Mouse (Mus musculus): ENCODE measurements at regions not wholly inside any gene's neighbourhood (a gene's known extent, or its start where the extent isn't known, plus 50 kb on each side); places are given as distances from the start of the nearest gene placed in this dataset.

DNA sequence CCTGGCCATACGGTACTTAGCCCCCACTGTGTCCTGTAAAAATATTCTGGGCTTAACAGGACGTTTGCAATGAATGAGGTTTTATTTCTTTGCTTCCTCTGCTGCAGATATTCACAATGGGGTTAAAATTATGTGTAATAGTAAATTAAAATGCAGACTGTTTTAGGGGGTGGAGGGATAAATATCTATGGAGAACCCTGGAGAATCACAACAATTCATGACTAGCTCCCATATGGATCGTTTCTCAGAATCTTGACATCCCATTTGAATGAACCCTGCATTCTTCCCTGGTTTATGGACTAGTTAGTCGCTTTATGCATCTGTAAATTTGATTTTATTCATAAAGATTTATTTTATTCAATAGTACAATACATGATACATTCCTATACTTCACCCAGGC is 378.3 kb upstream of the Igfbp3 start:
- H3K4me1 ChIP-seq (ENCODE audit: control insufficient read depth, insufficient read depth, low read length) = no peaks in the 10 kb centered on the region
- H3K4me3 ChIP-seq (replicated peaks; ENCODE audit: low read length) = no peak overlapping the region
- H3K9me3 ChIP-seq (replicated peaks; ENCODE audit: control insufficient read depth, low read length) = no peaks in the 10 kb centered on the region
- no peak for ATAC-seq (ENCODE audit: insufficient read depth, low FRiP score)
- H3K27me3 ChIP-seq (ENCODE audit: control insufficient read depth, insufficient read depth, low read length) = no peaks in the 10 kb centered on the region
- no peaks in the 10 kb centered on the region for H3K36me3 ChIP-seq (ENCODE audit: control insufficient read depth, insufficient read depth, low read length)
- H3K9ac ChIP-seq (ENCODE audit: low read length) = no peak overlapping the region
- no peak overlapping the region for H3K27ac ChIP-seq (ENCODE audit: low read length)
- no peak overlapping the region for H3K4me2 ChIP-seq (ENCODE audit: low read depth, low read length)
- 82% methylated on average over 4 of the region's 4 CpGs for WGBS

DNA sequence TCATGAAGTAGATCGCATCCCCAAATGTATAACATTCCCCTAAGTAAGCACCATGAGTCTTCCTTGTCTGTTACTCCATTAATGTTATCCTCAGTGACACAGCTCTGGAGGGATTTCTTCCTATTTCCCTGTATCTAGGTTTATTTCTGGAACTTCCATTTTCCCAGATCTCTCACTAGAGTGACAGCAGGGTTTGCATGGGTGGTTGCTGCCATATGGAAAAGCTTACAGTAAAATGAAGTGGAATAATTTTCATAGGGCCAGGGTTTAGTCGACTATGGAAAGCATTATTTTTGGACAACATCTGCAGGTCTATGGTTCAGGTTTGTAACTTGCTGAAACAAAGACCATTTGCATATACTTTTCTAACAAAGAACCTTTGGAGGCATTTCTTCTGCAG is 369.6 kb upstream of the Igfbp3 start:
- WGBS = 88% methylated on average over 2 of the region's 2 CpGs
- Histone ChIP-seq H3K4me1 (ENCODE audit: control insufficient read depth, insufficient read depth, low read length) (no peaks in the 10 kb centered on the region), H3K36me3 (ENCODE audit: control insufficient read depth, insufficient read depth, low read length) (no peaks in the 10 kb centered on the region), H3K9me3 (replicated peaks; ENCODE audit: control insufficient read depth, low read length) (no peaks in the 10 kb centered on the region), H3K27ac (ENCODE audit: low read length) (no peak overlapping the region), H3K4me2 (ENCODE audit: low read depth, low read length) (no peak overlapping the region), H3K4me3 (replicated peaks; ENCODE audit: low read length) (no peak overlapping the region), H3K27me3 (ENCODE audit: control insufficient read depth, insufficient read depth, low read length) (no peaks in the 10 kb centered on the region), H3K9ac (ENCODE audit: low read length) (no peak overlapping the region)
- ATAC-seq (ENCODE audit: insufficient read depth, low FRiP score) = no peak

DNA sequence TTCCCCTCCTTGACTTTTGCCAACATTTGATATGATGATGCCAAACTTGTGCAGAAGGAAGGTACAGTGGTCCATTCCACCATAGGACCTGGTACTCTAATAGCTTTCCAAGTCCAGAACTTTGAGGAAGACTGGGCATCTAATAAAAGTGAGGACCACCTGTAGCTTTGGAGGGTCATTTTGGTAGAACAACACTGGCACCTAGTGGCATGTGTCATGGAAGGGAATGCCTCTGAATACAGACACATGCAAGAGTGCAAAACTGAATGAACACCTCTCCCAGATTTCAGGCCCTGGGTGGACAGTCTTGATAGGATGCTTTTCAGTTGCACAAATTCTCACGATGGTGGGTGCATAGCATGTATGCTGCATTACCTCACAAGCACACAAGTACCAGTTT is 354.8 kb upstream of the Igfbp3 start:
- no peaks in the 10 kb centered on the region for H3K4me1 ChIP-seq (ENCODE audit: control insufficient read depth, insufficient read depth, low read length)
- H3K27me3 ChIP-seq (ENCODE audit: control insufficient read depth, insufficient read depth, low read length) = no peaks in the 10 kb centered on the region
- WGBS = 81% methylated on average over 1 of the region's 1 CpGs
- no peak for ATAC-seq (ENCODE audit: insufficient read depth, low FRiP score)
- no peak overlapping the region for H3K9ac ChIP-seq (ENCODE audit: low read length)
- no peak overlapping the region for H3K27ac ChIP-seq (ENCODE audit: low read length)
- H3K9me3 ChIP-seq (replicated peaks; ENCODE audit: control insufficient read depth, low read length) = no peaks in the 10 kb centered on the region
- no peaks in the 10 kb centered on the region for H3K36me3 ChIP-seq (ENCODE audit: control insufficient read depth, insufficient read depth, low read length)
- no peak overlapping the region for H3K4me2 ChIP-seq (ENCODE audit: low read depth, low read length)
- no peak overlapping the region for H3K4me3 ChIP-seq (replicated peaks; ENCODE audit: low read length)

DNA sequence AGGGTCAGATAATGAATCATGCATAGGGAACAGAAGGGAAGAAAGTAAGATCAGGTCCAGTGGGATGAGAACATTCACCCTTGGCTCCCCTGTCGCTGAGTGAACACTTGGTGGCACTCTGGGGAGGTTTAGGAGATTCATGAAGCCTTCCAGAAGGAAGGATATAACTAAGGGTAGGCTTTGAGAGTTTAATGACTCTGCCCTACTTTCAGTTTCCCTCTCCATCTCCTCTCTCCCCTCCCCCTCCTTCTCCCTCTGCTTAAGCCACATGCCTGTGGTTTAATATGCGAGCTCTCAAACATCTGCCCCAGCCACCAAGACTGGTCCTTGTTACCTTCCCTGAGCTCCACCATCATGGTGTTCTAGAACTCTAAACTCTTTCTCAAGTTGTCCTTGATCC is 348.3 kb upstream of the Igfbp3 start:
- no peak for ATAC-seq (ENCODE audit: insufficient read depth, low FRiP score)
- no peak overlapping the region for H3K4me2 ChIP-seq (ENCODE audit: low read depth, low read length)
- H3K4me3 ChIP-seq (replicated peaks; ENCODE audit: low read length) = no peak overlapping the region
- H3K9ac ChIP-seq (ENCODE audit: low read length) = no peak overlapping the region
- no peak overlapping the region for H3K27ac ChIP-seq (ENCODE audit: low read length)
- H3K4me1 ChIP-seq (ENCODE audit: control insufficient read depth, insufficient read depth, low read length) = no peaks in the 10 kb centered on the region
- no peaks in the 10 kb centered on the region for H3K36me3 ChIP-seq (ENCODE audit: control insufficient read depth, insufficient read depth, low read length)
- no peaks in the 10 kb centered on the region for H3K27me3 ChIP-seq (ENCODE audit: control insufficient read depth, insufficient read depth, low read length)
- 35% methylated on average over 2 of the region's 2 CpGs for WGBS
- no peaks in the 10 kb centered on the region for H3K9me3 ChIP-seq (replicated peaks; ENCODE audit: control insufficient read depth, low read length)

DNA sequence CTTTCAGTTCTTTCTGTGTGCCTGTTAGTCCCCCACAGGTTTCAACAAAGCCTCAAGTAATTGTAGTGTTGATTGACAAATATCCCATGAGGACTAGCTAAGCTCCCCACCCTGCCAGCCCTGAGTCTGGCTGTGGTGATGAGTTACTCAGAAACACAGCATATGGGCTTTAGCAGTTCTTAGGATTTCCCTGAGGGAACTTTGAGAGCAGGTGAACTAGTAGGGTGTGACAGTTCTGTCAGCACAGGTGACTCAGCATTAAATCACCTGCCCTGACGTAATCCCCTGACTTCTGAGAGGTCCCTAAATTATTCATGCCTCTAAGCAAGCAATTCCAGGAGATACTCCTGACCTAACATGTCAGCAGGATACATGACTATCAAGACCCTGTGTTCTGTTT is 347.7 kb upstream of the Igfbp3 start:
- no peaks in the 10 kb centered on the region for H3K27me3 ChIP-seq (ENCODE audit: control insufficient read depth, insufficient read depth, low read length)
- H3K9ac ChIP-seq (ENCODE audit: low read length) = no peak overlapping the region
- H3K27ac ChIP-seq (ENCODE audit: low read length) = no peak overlapping the region
- ATAC-seq (ENCODE audit: insufficient read depth, low FRiP score) = no peak
- no peaks in the 10 kb centered on the region for H3K4me1 ChIP-seq (ENCODE audit: control insufficient read depth, insufficient read depth, low read length)
- 56% methylated on average over 1 of the region's 1 CpGs for WGBS
- H3K9me3 ChIP-seq (replicated peaks; ENCODE audit: control insufficient read depth, low read length) = no peaks in the 10 kb centered on the region
- H3K4me3 ChIP-seq (replicated peaks; ENCODE audit: low read length) = no peak overlapping the region
- H3K36me3 ChIP-seq (ENCODE audit: control insufficient read depth, insufficient read depth, low read length) = no peaks in the 10 kb centered on the region
- H3K4me2 ChIP-seq (ENCODE audit: low read depth, low read length) = no peak overlapping the region

DNA sequence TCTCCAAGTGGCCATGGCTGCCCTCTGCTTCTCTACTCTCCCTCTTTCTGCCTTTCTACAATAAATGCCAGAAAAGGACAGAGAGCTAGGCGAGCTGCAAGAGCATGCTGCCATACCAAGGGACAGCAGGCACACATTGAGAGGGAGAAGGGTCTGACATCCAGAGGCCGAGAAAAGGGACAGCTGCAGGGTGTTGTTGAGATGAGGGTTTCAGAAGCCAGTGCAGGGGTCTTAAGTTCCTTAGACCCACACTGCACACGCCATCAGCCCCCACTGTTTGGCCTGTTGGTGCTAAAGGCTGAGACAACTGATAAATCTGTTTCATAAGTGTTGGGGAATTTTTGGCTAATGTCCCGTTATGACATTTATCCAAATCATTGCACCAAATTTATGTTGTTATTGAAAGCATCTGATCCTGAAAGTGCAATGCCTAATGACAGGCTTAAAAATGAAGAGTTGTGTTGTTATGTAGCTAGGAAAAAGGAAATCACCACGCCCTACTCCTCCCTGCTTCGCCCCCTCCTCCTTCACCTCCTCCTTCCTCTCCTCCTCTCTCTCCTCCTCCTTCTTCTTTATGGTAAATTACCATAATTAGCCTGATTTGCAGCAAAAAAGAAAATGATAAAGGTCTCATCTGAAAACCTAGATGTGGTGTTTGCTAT is 342.0 kb upstream of the Igfbp3 start:
- no peaks in the 10 kb centered on the region for H3K4me1 ChIP-seq (ENCODE audit: control insufficient read depth, insufficient read depth, low read length)
- no peak overlapping the region for H3K4me2 ChIP-seq (ENCODE audit: low read depth, low read length)
- H3K9me3 ChIP-seq (replicated peaks; ENCODE audit: control insufficient read depth, low read length) = no peaks in the 10 kb centered on the region
- WGBS = 61% methylated on average over 6 of the region's 6 CpGs
- no peak for ATAC-seq (ENCODE audit: insufficient read depth, low FRiP score)
- no peaks in the 10 kb centered on the region for H3K27me3 ChIP-seq (ENCODE audit: control insufficient read depth, insufficient read depth, low read length)
- H3K36me3 ChIP-seq (ENCODE audit: control insufficient read depth, insufficient read depth, low read length) = no peaks in the 10 kb centered on the region
- no peak overlapping the region for H3K9ac ChIP-seq (ENCODE audit: low read length)
- no peak overlapping the region for H3K4me3 ChIP-seq (replicated peaks; ENCODE audit: low read length)
- H3K27ac ChIP-seq (ENCODE audit: low read length) = no peak overlapping the region

DNA sequence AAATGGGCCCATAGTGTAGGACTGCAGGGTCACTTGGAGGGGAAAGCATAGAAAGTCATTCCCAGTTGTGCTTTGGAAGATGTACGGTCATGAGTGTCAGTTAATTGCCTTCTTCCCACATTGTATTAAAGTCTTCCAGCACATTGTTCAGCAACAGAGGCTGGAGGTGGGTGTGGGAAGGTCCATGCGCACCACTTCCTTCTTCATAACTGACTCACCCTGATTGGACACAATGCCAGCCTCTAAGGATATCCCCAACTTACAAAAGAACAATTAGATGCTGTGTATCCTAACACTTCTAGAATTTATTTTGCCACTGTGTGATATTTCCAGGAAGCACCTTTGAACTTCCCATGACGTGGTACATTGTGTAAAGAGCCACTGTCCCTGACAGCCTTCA is 338.4 kb upstream of the Igfbp3 start:
- H3K36me3 ChIP-seq (ENCODE audit: control insufficient read depth, insufficient read depth, low read length) = no peaks in the 10 kb centered on the region
- no peaks in the 10 kb centered on the region for H3K27me3 ChIP-seq (ENCODE audit: control insufficient read depth, insufficient read depth, low read length)
- 67% methylated on average over 3 of the region's 3 CpGs for WGBS
- no peaks in the 10 kb centered on the region for H3K4me1 ChIP-seq (ENCODE audit: control insufficient read depth, insufficient read depth, low read length)
- no peak overlapping the region for H3K4me2 ChIP-seq (ENCODE audit: low read depth, low read length)
- H3K9ac ChIP-seq (ENCODE audit: low read length) = no peak overlapping the region
- no peaks in the 10 kb centered on the region for H3K9me3 ChIP-seq (replicated peaks; ENCODE audit: control insufficient read depth, low read length)
- H3K4me3 ChIP-seq (replicated peaks; ENCODE audit: low read length) = no peak overlapping the region
- no peak overlapping the region for H3K27ac ChIP-seq (ENCODE audit: low read length)
- peak; percentile 33; the same call in 1 of the 2 replicates for ATAC-seq (ENCODE audit: insufficient read depth, low FRiP score)

DNA sequence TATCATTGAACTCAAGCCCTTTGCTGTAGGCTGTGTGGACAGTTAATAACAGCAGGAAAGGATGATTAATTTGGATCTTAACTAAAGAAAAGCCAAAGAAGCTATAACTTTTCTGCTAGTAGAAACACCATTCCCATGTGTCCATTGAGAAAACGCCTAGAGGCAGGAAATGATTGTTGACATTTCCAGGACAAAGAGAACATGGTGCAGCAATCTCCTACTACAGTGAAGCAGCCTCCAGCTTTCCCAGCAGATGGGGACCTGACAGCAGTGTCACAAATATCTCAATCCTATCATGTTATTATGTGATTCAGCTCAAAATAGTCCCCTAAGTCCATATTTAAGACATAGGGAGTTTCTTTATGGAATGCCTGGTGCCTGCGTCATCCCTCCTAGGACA is 334.1 kb upstream of the Igfbp3 start:
- Histone ChIP-seq H3K27ac (ENCODE audit: low read length) (no peak overlapping the region), H3K9me3 (replicated peaks; ENCODE audit: control insufficient read depth, low read length) (no peaks in the 10 kb centered on the region), H3K4me3 (replicated peaks; ENCODE audit: low read length) (no peak overlapping the region), H3K36me3 (ENCODE audit: control insufficient read depth, insufficient read depth, low read length) (no peaks in the 10 kb centered on the region), H3K4me2 (ENCODE audit: low read depth, low read length) (no peak overlapping the region), H3K27me3 (ENCODE audit: control insufficient read depth, insufficient read depth, low read length) (no peaks in the 10 kb centered on the region), H3K9ac (ENCODE audit: low read length) (no peak overlapping the region), H3K4me1 (ENCODE audit: control insufficient read depth, insufficient read depth, low read length) (no peaks in the 10 kb centered on the region)
- no peak for ATAC-seq (ENCODE audit: insufficient read depth, low FRiP score)
- WGBS = 48% methylated on average over 2 of the region's 2 CpGs

DNA sequence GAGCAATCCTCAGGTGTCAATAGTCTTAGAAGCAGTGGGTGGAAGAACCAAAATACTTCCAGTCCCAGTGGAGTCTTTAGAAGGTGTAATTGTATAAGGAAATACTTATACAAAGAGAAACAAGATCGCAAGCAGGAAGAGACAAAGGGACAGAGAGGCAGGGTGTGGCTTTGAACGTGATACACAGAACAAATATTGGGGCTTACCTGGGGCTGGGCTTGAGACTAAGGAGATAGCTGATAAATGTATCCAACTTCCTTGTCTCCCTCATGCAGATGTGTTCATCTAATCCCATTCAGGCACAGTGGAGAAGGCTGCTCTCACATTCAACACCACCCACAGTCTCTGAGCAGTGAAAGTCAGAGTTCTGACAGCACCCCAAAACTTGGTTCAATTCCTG is 331.9 kb upstream of the Igfbp3 start:
- ATAC-seq (ENCODE audit: insufficient read depth, low FRiP score) = peak; percentile 56; the same call in 1 of the 2 replicates
- Histone ChIP-seq H3K27ac (ENCODE audit: low read length) (no peak overlapping the region), H3K4me1 (ENCODE audit: control insufficient read depth, insufficient read depth, low read length) (no peaks in the 10 kb centered on the region), H3K4me3 (replicated peaks; ENCODE audit: low read length) (no peak overlapping the region), H3K36me3 (ENCODE audit: control insufficient read depth, insufficient read depth, low read length) (no peaks in the 10 kb centered on the region), H3K9me3 (replicated peaks; ENCODE audit: control insufficient read depth, low read length) (no peaks in the 10 kb centered on the region), H3K27me3 (ENCODE audit: control insufficient read depth, insufficient read depth, low read length) (no peaks in the 10 kb centered on the region), H3K4me2 (ENCODE audit: low read depth, low read length) (no peak overlapping the region), H3K9ac (ENCODE audit: low read length) (no peak overlapping the region)
- WGBS = 55% methylated on average over 2 of the region's 2 CpGs

DNA sequence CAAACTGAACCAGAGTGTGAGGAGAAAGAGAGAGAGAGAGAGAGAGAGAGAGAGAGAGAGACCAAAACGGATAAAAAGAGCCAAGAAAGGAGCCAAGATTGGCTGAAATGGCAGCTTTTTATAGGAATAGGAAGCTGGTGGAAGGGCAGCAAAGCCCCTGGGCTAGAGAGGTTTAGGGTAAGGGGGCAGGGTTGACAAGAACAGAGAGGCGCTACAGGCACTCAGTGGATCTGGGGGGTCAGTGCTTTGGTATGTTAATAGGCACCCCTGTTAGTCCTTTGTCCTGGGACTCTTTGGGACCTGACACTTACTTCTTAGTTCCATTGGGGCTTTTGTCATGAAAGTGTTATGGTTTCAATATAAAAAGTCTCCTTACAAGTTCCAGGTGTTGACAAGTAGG is 320.9 kb upstream of the Igfbp3 start:
- Histone ChIP-seq H3K36me3 (ENCODE audit: control insufficient read depth, insufficient read depth, low read length) (no peaks in the 10 kb centered on the region), H3K27ac (ENCODE audit: low read length) (no peak overlapping the region), H3K4me3 (replicated peaks; ENCODE audit: low read length) (no peak overlapping the region), H3K9me3 (replicated peaks; ENCODE audit: control insufficient read depth, low read length) (no peaks in the 10 kb centered on the region; the same call in 1 of the 2 replicates), H3K27me3 (ENCODE audit: control insufficient read depth, insufficient read depth, low read length) (no peaks in the 10 kb centered on the region), H3K4me2 (ENCODE audit: low read depth, low read length) (no peak overlapping the region), H3K4me1 (ENCODE audit: control insufficient read depth, insufficient read depth, low read length) (no peaks in the 10 kb centered on the region), H3K9ac (ENCODE audit: low read length) (no peak overlapping the region)
- 55% methylated on average over 2 of the region's 2 CpGs for WGBS
- no peak for ATAC-seq (ENCODE audit: insufficient read depth, low FRiP score)

Data from stomach, embryonic 16.5 days (tissue).